Mouse (Mus musculus) bone marrow, adult 2 months (tissue): ENCODE measurements around the gene Tspan5.

ENCODE experiments used
- CTCF ChIP-seq: fragments of 200-500 bp; IDR thresholded peaks from 2 replicates; pipeline ENCODE4 v1.5.1; 2011; ENCODE audit warnings: low read length, control low read depth; ENCODE audit not compliant: control insufficient read depth, insufficient read depth
- POLR2A ChIP-seq: fragments of 200-500 bp; IDR thresholded peaks from 2 replicates; pipeline ENCODE4 v1.6.1; 2011; ENCODE audit warnings: low read depth, mild to moderate bottlenecking, control low read depth, low read length, borderline replicate concordance; ENCODE audit not compliant: control insufficient read depth

DNA sequence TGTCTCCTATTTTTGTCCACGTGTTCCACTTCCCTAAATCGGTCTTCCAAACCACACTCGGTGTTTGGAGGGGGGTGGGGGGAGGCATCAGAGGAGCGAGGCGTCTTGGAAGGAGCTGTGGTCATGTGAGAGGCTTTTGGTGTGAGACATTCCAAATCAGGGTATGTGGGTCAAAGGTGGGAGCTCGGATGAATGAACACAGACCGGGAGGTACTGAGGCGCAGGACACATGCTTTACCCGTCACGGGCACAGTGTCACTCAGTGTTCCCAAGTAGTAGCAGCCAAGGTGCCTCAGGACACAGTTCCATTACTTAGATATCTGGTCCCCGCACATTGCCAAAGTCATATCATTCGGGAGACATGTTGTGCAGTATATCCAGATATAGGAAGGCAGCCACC, 38.6 kb upstream of the Tspan5 start:
- TF ChIP-seq POLR2A (no peak), CTCF (no peak)
